Mouse (Mus musculus): ENCODE measurements at regions not wholly inside any gene's neighbourhood (a gene's known extent, or its start where the extent isn't known, plus 50 kb on each side); places are given as distances from the start of the nearest gene placed in this dataset.
A peak's percentile ranks its signal among the peaks of the same experiment; 100 is the strongest.
"Not testable (repeated sequence)": the region's sequence is repeated elsewhere in the genome, so short reads cannot be mapped to it uniquely, and the experiment has no call there.

- Histone ChIP-seq H3K27me3 (ENCODE audit: insufficient read depth, poor library complexity, severe bottlenecking) (no peaks in the 10 kb centered on the region), H3K4me3 (no peak overlapping the region), H3K9me3 (no peaks in the 10 kb centered on the region), H3K36me3 (no peaks in the 10 kb centered on the region), H3K27ac (no peak overlapping the region), H3K4me1 (replicated peaks) (no peaks in the 10 kb centered on the region)
- 56% methylated on average over 2 of the region's 2 CpGs for WGBS
- DNase-seq (ENCODE audit: low spot score) = peak; percentile 22
These were observed 227.5 kb downstream of the Plod2 start for GRCm38 (mm10) chr9:92769528-92769927.

DNA sequence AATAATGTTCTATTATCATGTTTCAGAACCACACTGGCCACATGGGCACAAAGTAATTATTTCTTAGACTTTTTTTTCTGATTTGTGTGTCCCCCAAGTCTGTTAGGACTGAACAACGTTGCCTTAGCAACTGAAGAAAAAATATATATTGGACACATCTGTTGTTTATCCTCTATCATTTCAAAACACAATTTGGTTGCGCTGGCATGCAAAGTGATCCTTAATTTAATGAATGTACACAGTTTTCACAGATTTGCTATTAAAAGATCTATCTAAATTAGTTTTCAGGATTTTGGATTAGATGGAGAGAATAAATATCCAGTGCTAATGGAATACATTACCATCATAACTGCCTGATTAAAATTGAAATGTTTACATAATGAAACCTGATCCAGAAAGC, 229.0 kb downstream of the Plod2 start:
- H3K4me3 ChIP-seq = no peak overlapping the region
- H3K27me3 ChIP-seq (ENCODE audit: insufficient read depth, poor library complexity, severe bottlenecking) = no peaks in the 10 kb centered on the region
- no peaks in the 10 kb centered on the region for H3K9me3 ChIP-seq
- no peaks in the 10 kb centered on the region for H3K4me1 ChIP-seq (replicated peaks)
- no peak for DNase-seq (ENCODE audit: low spot score)
- no peaks in the 10 kb centered on the region for H3K36me3 ChIP-seq
- WGBS = 84% methylated on average over 2 of the region's 2 CpGs
- no peak overlapping the region for H3K27ac ChIP-seq

GRCm38 (mm10) chr9:92771716-92772115, 229.7 kb downstream of the Plod2 start:
- H3K27me3 ChIP-seq (ENCODE audit: insufficient read depth, poor library complexity, severe bottlenecking) = no peaks in the 10 kb centered on the region
- no peak for DNase-seq (ENCODE audit: low spot score)
- no peak overlapping the region for H3K4me3 ChIP-seq
- H3K4me1 ChIP-seq (replicated peaks) = no peaks in the 10 kb centered on the region
- no peaks in the 10 kb centered on the region for H3K9me3 ChIP-seq
- H3K36me3 ChIP-seq = no peaks in the 10 kb centered on the region
- 87% methylated on average over 3 of the region's 3 CpGs for WGBS
- no peak overlapping the region for H3K27ac ChIP-seq

DNA sequence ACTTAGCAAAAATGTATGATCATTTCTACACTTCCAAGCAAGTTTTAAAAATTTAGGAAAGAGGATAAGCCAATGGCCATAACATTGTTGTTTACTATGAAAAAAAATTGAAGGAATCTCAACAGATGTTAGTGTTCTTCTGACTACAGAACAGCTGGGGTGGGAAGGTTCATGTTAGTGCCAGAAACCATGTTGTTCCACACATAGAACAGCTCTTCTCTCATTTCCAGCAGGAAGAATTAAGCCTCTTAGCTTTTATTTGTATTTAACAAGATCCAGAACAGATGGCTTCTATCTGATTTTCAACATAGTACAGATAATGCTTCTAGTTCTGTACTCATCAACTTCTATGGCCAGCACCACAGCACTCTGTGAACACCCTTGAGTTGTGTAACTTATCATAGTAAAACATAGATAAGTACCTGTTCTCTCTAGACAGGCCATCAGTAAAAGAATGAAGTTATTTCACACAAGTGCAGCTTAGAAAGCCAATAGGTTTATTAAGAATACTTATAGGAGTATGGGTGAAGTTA, 241.0 kb downstream of the Plod2 start:
- Histone ChIP-seq H3K36me3 (no peaks in the 10 kb centered on the region), H3K4me1 (replicated peaks) (no peaks in the 10 kb centered on the region), H3K27ac (no peak overlapping the region), H3K9me3 (0 out of 2 replicates have a peak, but pooled peaks cover 3% of the 10 kb centered on the region), H3K27me3 (ENCODE audit: insufficient read depth, poor library complexity, severe bottlenecking) (no peaks in the 10 kb centered on the region), H3K4me3 (no peak overlapping the region)
- no peak for DNase-seq (ENCODE audit: low spot score)

- Histone ChIP-seq H3K36me3 (no peaks in the 10 kb centered on the region), H3K9me3 (no peaks in the 10 kb centered on the region), H3K4me1 (replicated peaks) (no peaks in the 10 kb centered on the region), H3K27ac (no peak overlapping the region), H3K27me3 (ENCODE audit: insufficient read depth, poor library complexity, severe bottlenecking) (no peaks in the 10 kb centered on the region), H3K4me3 (no peak overlapping the region)
- no peak for DNase-seq (ENCODE audit: low spot score)
- WGBS = 54% methylated on average over 1 of the region's 1 CpGs
These were observed 257.7 kb downstream of the Plod2 start for GRCm38 (mm10) chr9:92799695-92800094.

DNA sequence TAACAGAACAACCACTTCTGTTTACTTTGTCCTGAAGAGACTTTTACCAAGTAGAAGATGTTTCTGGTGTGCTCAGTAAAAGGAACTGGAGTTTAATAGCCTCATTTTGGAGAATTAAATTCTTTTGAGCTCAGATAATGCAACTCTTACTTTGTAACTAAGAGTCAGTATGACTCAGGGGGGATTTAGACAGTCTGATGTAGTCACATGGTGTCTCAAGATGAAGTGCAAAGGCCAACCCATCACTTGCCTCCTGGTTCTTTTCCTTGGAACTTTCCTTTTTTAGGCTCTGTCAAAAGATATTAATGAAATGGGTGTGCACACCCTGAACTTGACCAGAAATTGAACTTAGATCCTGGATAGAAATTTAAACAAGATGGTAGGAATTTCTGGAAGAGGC, 267.4 kb downstream of the Plod2 start:
- H3K36me3 ChIP-seq = no peaks in the 10 kb centered on the region

GRCm38 (mm10) chr9:92820721-92821120, 278.7 kb downstream of the Plod2 start:
- Histone ChIP-seq H3K4me3 (no peak overlapping the region), H3K27me3 (ENCODE audit: insufficient read depth, poor library complexity, severe bottlenecking) (no peaks in the 10 kb centered on the region), H3K4me1 (replicated peaks) (no peaks in the 10 kb centered on the region), H3K9me3 (no peaks in the 10 kb centered on the region), H3K27ac (no peak overlapping the region), H3K36me3 (no peaks in the 10 kb centered on the region)
- DNase-seq (ENCODE audit: low spot score) = peak; percentile 3
- 57% methylated on average over 11 of the region's 11 CpGs for WGBS

More for the DNA sequence above, 267.4 kb downstream of the Plod2 start:
- Histone ChIP-seq H3K27me3 (ENCODE audit: insufficient read depth, poor library complexity, severe bottlenecking) (no peaks in the 10 kb centered on the region), H3K4me1 (replicated peaks) (no peaks in the 10 kb centered on the region), H3K9me3 (no peaks in the 10 kb centered on the region), H3K27ac (no peak overlapping the region), H3K4me3 (no peak overlapping the region)
- no peak for DNase-seq (ENCODE audit: low spot score)

DNA sequence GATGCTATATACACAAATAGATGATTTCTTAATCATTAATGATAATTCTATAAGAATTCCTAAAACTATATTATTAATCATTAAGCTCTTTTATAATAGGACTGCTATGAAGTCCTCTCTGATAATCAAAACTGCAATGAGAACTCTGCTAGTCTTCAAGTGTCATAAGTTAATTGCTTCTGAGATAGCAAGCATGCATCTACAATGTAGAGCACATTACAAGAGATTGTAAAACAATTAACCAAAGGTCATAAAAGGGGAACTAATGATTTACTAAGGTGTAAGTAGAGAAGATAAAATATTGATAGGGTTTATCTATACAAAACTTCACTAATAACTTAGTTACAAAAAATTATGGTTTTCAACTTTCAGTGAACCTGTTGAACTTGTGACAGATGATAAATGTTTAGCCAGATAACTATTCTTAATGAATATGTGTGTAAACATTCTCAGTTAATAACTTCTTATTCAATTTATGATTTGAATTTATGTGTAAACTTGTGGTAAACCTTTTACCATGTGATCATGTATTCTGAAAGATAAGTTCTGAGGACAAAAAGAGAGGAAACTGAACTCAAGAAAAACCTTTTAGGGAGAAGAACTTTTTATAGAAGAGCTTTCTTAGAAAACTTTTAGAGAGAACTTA, 284.8 kb downstream of the Plod2 start:
- H3K27ac ChIP-seq = no peak overlapping the region
- no peaks in the 10 kb centered on the region for H3K4me1 ChIP-seq (replicated peaks)
- no peaks in the 10 kb centered on the region for H3K36me3 ChIP-seq
- H3K4me3 ChIP-seq = no peak overlapping the region
- H3K9me3 ChIP-seq = no peaks in the 10 kb centered on the region
- no peaks in the 10 kb centered on the region for H3K27me3 ChIP-seq (ENCODE audit: insufficient read depth, poor library complexity, severe bottlenecking)
- no peak for DNase-seq (ENCODE audit: low spot score)

DNA sequence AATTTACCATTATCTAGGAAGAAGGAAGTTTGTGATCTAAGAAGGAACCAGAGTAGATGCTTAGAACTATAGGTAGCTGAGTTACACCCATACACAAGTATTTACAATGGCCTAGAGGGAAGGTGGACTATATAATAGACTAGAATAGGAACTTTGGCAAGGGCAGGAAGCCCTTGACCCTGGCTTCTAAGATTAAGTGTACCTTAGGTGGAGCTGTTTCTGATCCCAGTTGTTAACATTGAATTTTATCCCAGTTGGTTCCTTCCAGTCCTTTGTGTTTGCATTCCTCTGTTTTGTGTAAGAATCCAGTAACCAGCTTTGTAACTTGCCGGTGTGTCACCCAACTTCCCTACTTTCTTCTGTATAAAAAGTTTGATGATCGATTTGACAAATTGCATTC, 294.1 kb downstream of the Plod2 start:
- not testable (repeated sequence) for H3K4me3 ChIP-seq; H3K27me3 ChIP-seq (ENCODE audit: insufficient read depth, poor library complexity, severe bottlenecking); H3K4me1 ChIP-seq (replicated peaks); H3K27ac ChIP-seq; H3K9me3 ChIP-seq; DNase-seq (ENCODE audit: low spot score); H3K36me3 ChIP-seq
- WGBS = 97% methylated on average over 2 of the region's 2 CpGs

GRCm38 (mm10) chr9:92856410-92857083, 314.5 kb downstream of the Plod2 start:
- H3K27ac ChIP-seq = no peak overlapping the region
- no peak for DNase-seq (ENCODE audit: low spot score)
- H3K4me1 ChIP-seq (replicated peaks) = no peaks in the 10 kb centered on the region
- H3K4me3 ChIP-seq = no peak overlapping the region
- H3K36me3 ChIP-seq = no peaks in the 10 kb centered on the region
- WGBS = 90% methylated on average over 7 of the region's 7 CpGs
- no peaks in the 10 kb centered on the region for H3K9me3 ChIP-seq
- H3K27me3 ChIP-seq (ENCODE audit: insufficient read depth, poor library complexity, severe bottlenecking) = no peaks in the 10 kb centered on the region

DNA sequence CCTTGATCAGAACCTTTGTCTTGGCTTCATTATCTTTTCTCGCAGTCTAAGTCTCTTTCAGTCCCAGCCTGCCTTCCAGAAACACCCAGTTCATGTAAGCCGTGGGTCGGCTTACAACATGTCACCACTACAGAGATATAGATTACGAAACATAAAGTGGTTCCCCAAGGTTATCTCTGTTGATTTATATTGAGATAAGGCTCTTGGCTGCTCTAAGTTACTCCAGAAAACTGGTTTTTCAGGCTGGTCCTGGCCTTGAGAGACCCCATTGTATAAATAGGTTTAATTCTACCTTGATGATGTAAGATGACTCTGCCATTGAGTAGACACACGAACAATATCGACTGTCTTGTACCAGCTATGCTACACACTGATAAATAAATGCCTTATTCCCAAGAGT, 323.8 kb downstream of the Plod2 start:
- Histone ChIP-seq H3K4me3 (no peak overlapping the region), H3K36me3 (no peaks in the 10 kb centered on the region), H3K4me1 (replicated peaks) (no peaks in the 10 kb centered on the region), H3K27ac (no peak overlapping the region), H3K9me3 (no peaks in the 10 kb centered on the region), H3K27me3 (ENCODE audit: insufficient read depth, poor library complexity, severe bottlenecking) (no peaks in the 10 kb centered on the region)
- DNase-seq (ENCODE audit: low spot score) = no peak
- 93% methylated on average over 6 of the region's 6 CpGs for WGBS

- no peaks in the 10 kb centered on the region for H3K36me3 ChIP-seq
- no peaks in the 10 kb centered on the region for H3K9me3 ChIP-seq
- no peaks in the 10 kb centered on the region for H3K27me3 ChIP-seq (ENCODE audit: insufficient read depth, poor library complexity, severe bottlenecking)
- peaks cover 7% of the 10 kb centered on the region; the same call in 1 of the 2 replicates for H3K4me1 ChIP-seq (replicated peaks)
- whole genome bisulfite sequencing = 47% methylated on average over 4 of the region's 4 CpGs
- H3K27ac ChIP-seq = no peak overlapping the region
- DNase-seq (ENCODE audit: low spot score) = peak; percentile 20
- no peak overlapping the region for H3K4me3 ChIP-seq
These were observed 336.6 kb downstream of the Plod2 start for GRCm38 (mm10) chr9:92878589-92878988.

DNA sequence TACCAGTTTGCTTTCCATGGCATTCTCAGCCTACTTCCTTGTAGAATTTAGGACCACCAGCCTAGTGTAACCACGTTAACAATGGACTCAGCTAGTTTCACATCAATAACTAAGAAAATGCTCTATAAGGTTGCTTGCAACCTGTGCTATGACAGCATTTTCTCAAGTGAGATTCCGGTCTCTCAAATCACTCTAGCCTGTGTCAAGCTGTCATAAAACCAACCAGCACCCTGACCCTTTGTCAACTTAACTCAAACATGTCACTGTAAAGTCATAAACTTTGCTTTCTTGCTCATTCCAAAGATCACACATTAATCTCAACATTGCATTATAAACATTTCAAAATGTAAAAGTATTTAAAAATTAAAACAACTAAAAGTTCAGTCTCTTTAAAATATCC, 337.8 kb downstream of the Plod2 start:
- Histone ChIP-seq H3K27me3 (ENCODE audit: insufficient read depth, poor library complexity, severe bottlenecking) (no peaks in the 10 kb centered on the region), H3K27ac (no peak overlapping the region), H3K4me3 (no peak overlapping the region), H3K4me1 (replicated peaks) (peaks cover 7% of the 10 kb centered on the region; the same call in 1 of the 2 replicates), H3K9me3 (no peaks in the 10 kb centered on the region), H3K36me3 (no peaks in the 10 kb centered on the region)
- 85% methylated on average over 2 of the region's 2 CpGs for WGBS
- DNase-seq (ENCODE audit: low spot score) = no peak
